Mouse (Mus musculus) natural killer cell, adult 2 months (primary cell): ENCODE results near the gene Uty.

Source experiments
- DNase-seq, 2 experiments: peaks; one replicate each; pipeline ENCODE4 v3.0.0; 2022; ENCODE audit warnings: low spot score in 2 of 2

The Uty gene

GRCm38 (mm10) chrY:1245426-1245863 is at the start of gene Uty:
Uty (minus strand) TSS chrY:1245759.
- DNase-seq: peak in 1 of 2 experiments; percentile 77

GRCm38 (mm10) chrY:1293708-1294107 is 48.1 kb upstream of the Uty start:
- DNase-seq: no peak

- peak in 1 of 2 experiments; percentile 78 for DNase-seq
Measured at GRCm38 (mm10) chrY:1286171-1286795, 40.7 kb upstream of the Uty start, which contains the start of gene Ddx3y. Ddx3y (minus strand) TSS chrY:1286629.

- DNase-seq: peak in 1 of 2 experiments; percentile 44
Measured at GRCm38 (mm10) chrY:1285735-1286134, 40.2 kb upstream of the Uty start.

- no peak for DNase-seq
Measured at GRCm38 (mm10) chrY:1246117-1246516, 558 bp upstream of the Uty start.

- DNase-seq: no peak
Measured at GRCm38 (mm10) chrY:1244940-1245339, 619 bp downstream of the Uty start.

GRCm38 (mm10) chrY:1244421-1244820 is 1.1 kb downstream of the Uty start:
- no peak for DNase-seq

GRCm38 (mm10) chrY:1220001-1220400 is 25.6 kb downstream of the Uty start:
- peak in 1 of 2 experiments; percentile 17 for DNase-seq

- DNase-seq: no peak
Measured at GRCm38 (mm10) chrY:1178476-1178875, 67.1 kb downstream of the Uty start.

- no peak for DNase-seq
Measured at GRCm38 (mm10) chrY:1163054-1163453, 82.5 kb downstream of the Uty start.

GRCm38 (mm10) chrY:1116153-1116552 is 129.4 kb downstream of the Uty start:
- no peak for DNase-seq

- no peak for DNase-seq
Measured at GRCm38 (mm10) chrY:1114016-1114415, 131.5 kb downstream of the Uty start.
